Mouse (Mus musculus) bone marrow, adult 2 months (tissue): ENCODE data around the gene Fig4.

ENCODE experiments used
- CTCF ChIP-seq: fragments of 200-500 bp; IDR thresholded peaks from 2 replicates; pipeline ENCODE4 v1.5.1; 2011; ENCODE audit warnings: low read length, control low read depth; ENCODE audit not compliant: control insufficient read depth, insufficient read depth
- POLR2A ChIP-seq: fragments of 200-500 bp; IDR thresholded peaks from 2 replicates; pipeline ENCODE4 v1.6.1; 2011; ENCODE audit warnings: low read depth, mild to moderate bottlenecking, control low read depth, low read length, borderline replicate concordance; ENCODE audit not compliant: control insufficient read depth

DNA sequence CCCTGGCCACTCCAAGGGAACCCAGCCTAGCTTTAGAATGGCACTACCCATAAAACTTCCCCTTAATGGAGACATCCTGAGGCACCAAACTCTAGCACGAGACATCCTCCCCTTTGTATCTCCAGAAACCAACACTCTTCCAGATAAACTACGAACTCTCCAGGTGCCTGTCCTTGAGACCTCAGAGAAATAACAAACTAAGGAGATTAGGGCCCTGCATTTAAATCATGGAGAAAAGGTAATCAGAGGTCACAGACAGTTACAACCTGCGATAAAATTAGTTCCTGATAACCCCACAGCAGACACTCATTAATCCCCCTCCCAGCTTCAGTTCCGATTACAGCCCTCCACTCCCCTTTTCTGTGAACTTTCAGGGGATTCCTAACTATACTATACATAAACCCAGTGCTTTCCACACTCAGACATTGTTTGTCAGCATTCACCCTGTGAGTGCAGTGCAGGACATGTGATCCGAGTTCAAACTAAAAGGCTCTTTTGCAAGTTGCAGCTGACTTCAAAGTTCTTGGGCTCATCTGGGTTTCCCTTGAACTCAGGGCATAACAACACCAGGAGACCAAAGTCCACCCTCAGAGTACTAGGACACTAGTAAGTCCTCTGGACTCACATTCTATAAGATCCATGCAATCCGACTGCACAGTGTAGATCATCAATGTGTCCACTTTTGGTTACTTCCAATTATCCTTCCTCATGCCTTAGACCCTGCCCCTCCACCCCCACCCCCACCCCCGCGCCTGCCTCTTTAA lies 42.6 kb downstream of the Fig4 start:
- TF ChIP-seq CTCF: no peak
- TF ChIP-seq POLR2A: no peak
